Mouse (Mus musculus) lung, adult 2 months (tissue): ENCODE measurements around the gene Ak9. TPM values are rescaled to one million over a fixed set of nuclear protein-coding genes. Genes with fewer than 3 reads are reported as not detected.
A peak's percentile ranks its signal among the peaks of the same experiment; 100 is the strongest.
"Not testable (repeated sequence)": the region's sequence is repeated elsewhere in the genome, so short reads cannot be mapped to it uniquely, and the experiment has no call there.

Experiments
- DNase-seq: peaks from one replicate; pipeline ENCODE4 v3.0.0; 2022
- H3K4me1 ChIP-seq: fragments of 200-500 bp; 2 replicates; pipeline ENCODE4 v1.6.1; 2011; ENCODE audit warnings: low read length; ENCODE audit not compliant: control insufficient read depth, insufficient read depth
- H3K4me3 ChIP-seq: fragments of 200-500 bp; replicated peaks from 2 replicates; pipeline ENCODE3; 2011; ENCODE audit warnings: low read depth, mild to moderate bottlenecking, control low read depth, low read length; ENCODE audit errors: extremely low read depth
- CTCF ChIP-seq: fragments of 200-500 bp; IDR thresholded peaks from 2 replicates; pipeline ENCODE4 v1.5.1; 2011; ENCODE audit warnings: mild to moderate bottlenecking, low read length, control low read depth; ENCODE audit not compliant: insufficient read depth
- POLR2A ChIP-seq: fragments of 200-500 bp; IDR thresholded peaks from 2 replicates; pipeline ENCODE4 v1.6.1; 2011; ENCODE audit warnings: low read depth, mild to moderate bottlenecking, control low read depth, low read length, borderline replicate concordance; ENCODE audit errors: extremely low read depth
- WGBS: fragments of 180-500 bp; shearing (Covaris S2); methylation state at CpG from one replicate; pipeline ENCODE4 v1.1.7; 2018; 5-methylcytosine and 5-hydroxymethylcytosine counted together
- polyA plus RNA-seq: library from polyadenylated mRNA; depleted of rRNA; stranded (reverse); fragments of >200 nt; gene quantifications from 2 replicates; pipeline ENCODE4 v1.2.3, GENCODE M21; 2012

The Ak9 gene
- polyA plus RNA-seq, 1 experiment = 0.56 TPM

DNA sequence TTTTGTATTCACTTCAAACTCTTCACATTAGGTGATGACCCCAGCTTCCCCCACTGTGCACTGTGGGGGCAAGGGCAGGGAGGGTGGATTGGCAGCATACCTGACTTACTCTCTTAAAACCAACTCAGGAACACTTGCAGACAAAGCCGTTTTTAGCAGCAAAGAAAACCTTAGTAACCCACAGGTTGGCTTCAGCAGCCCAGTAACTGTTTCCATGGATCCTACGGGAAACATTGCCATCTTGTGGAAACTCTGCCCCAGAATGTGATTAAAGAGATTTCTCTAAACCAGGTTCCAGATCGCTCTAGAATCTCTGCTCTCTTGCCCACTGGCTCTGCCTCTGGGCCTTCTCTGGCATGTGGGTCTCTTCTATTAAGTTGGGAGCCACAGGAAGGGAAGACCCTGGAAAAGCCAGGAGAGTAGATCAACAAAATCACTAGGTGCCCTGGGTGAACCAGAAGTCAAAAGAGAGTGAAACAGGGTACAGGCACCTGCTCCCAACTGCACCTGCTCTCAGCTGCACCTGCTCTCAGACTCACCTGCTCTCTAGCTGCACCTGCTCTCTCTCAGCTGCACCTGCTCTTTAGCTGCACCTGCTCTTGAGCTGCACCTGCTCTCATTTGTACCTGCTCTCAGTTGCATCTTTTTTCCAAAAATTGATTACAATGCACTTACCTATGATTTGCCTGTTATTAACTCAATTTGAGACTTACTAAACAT is 100.3 kb downstream of the Ak9 start:
- 32% methylated on average over 3 of the region's 3 CpGs for WGBS
- TF ChIP-seq POLR2A (no peak), CTCF (no peak)
- H3K4me1 ChIP-seq = no peaks in the 10 kb centered on the region
- DNase-seq = no peak
- H3K4me3 ChIP-seq = no peak overlapping the region

DNA sequence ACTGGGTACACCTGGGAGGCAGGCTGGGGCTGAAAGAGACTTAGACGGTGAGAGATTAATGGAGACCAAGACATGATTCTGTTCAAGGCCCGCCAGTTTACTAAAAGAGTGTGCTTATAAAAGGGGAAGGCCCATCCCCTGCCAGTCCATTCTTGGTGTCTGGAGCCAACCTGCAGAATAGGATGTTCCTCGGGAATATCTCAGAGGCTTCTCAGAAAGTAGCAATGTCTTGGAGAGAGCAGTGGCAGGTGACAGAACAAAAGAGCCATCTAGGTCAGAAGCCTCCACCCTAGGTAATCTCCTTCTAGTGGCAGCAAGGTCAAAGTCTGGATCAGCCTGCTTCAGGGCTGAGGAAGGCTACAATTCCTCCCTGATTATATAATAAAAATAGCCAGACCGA is 106.4 kb downstream of the Ak9 start:
- not testable (repeated sequence) for DNase-seq, H3K4me1 ChIP-seq, H3K4me3 ChIP-seq
- 91% methylated on average over 4 of the region's 4 CpGs for WGBS

- not testable (repeated sequence) for DNase-seq, H3K4me1 ChIP-seq, H3K4me3 ChIP-seq
- WGBS = 92% methylated on average over 1 of the region's 1 CpGs
Observed at GRCm38 (mm10) chr10:41410821-41411220, 107.0 kb downstream of the Ak9 start.

GRCm38 (mm10) chr10:41413471-41413870 is 109.7 kb downstream of the Ak9 start:
- H3K4me1 ChIP-seq, DNase-seq, H3K4me3 ChIP-seq: not testable (repeated sequence)
- 79% methylated on average over 1 of the region's 1 CpGs for WGBS

GRCm38 (mm10) chr10:41415368-41415767 is 111.6 kb downstream of the Ak9 start:
- H3K4me3 ChIP-seq, H3K4me1 ChIP-seq, DNase-seq: not testable (repeated sequence)
- WGBS = 95% methylated on average over 2 of the region's 2 CpGs

DNA sequence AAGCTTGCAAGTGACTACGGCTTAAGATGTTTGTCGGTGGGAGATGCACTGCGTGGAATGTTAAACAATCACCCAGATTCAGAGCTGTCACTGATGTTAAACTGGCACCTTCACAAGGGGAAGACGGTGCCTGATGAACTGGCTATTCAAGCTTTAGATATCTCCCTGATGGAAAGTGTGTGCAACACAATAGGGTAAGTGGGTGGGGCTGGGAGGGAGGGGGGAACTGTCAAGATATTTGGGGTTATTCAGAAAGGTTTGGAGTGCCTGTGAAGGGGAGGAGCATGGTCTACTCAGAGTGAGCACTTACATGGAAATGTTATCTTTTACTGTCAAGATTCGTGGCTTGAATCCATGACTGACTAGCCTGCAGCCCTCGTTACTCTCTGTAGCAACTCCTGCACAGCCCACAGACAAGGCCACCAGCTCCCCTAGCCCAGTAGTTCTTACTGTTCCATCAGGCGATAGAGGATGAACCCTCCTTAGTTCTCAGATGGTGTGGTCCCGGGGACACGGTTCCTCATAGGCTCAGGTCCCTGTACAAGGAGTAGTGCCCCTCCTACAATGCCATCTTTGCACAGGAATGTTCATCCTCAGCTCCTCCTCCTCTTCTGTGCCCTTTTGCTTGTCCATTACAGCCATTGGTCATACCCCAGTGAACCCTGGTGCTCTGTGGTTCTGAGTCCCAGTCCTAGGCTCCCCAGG is 116.9 kb downstream of the Ak9 start:
- DNase-seq = no peak
- 55% methylated on average over 9 of the region's 9 CpGs for WGBS
- TF ChIP-seq POLR2A = no peak
- no peak overlapping the region for H3K4me3 ChIP-seq
- H3K4me1 ChIP-seq = no peaks in the 10 kb centered on the region

- H3K4me3 ChIP-seq = no peak overlapping the region
- H3K4me1 ChIP-seq = no peaks in the 10 kb centered on the region
- DNase-seq = no peak
- 79% methylated on average over 2 of the region's 2 CpGs for WGBS
- TF ChIP-seq POLR2A (no peak), CTCF (no peak)
Observed at GRCm38 (mm10) chr10:41423681-41424080, 119.9 kb downstream of the Ak9 start.

- no peak for DNase-seq
- WGBS = 58% methylated on average over 6 of the region's 6 CpGs
- H3K4me3 ChIP-seq = no peak overlapping the region
- TF ChIP-seq POLR2A (no peak), CTCF (no peak)
- H3K4me1 ChIP-seq = no peaks in the 10 kb centered on the region
Observed at GRCm38 (mm10) chr10:41426368-41426767, 122.6 kb downstream of the Ak9 start.

GRCm38 (mm10) chr10:41434624-41435023 is 130.8 kb downstream of the Ak9 start:
- no peak for TF ChIP-seq POLR2A
- TF ChIP-seq CTCF = peak; percentile 48; the same call in 1 of the 2 replicates
- Histone ChIP-seq H3K4me1 (no peaks in the 10 kb centered on the region), H3K4me3 (no peak overlapping the region)
- WGBS = 31% methylated on average over 4 of the region's 4 CpGs
- peak; percentile 36 for DNase-seq

DNA sequence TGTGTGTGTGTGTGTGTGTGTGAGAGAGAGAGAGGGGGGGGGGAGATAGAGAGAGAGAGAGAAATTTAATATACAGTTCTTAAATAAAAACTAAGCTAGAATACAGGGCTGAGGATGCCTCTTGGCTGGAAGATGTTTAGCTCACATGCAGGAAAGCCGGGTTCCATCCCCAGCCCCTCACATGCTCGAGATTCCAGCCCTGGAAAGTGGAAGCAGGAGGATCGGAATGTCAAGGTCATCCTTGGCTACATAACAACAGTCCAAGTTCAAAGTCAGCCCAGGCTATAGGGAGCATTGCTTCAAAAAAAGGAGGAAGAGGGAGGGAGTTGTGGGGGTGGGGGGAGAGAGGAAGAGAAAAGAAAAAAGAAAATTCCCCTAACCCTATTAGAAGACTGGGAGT is 131.4 kb downstream of the Ak9 start:
- Histone ChIP-seq H3K4me3 (no peak overlapping the region), H3K4me1 (no peaks in the 10 kb centered on the region)
- DNase-seq = no peak
- TF ChIP-seq CTCF (no peak), POLR2A (no peak)
- WGBS = 31% methylated on average over 3 of the region's 3 CpGs
